Mouse (Mus musculus) CH12F3 (cell line): Measurements from ENCODE around the gene 1600002K03Rik.

Source experiments
- in situ Hi-C: fragments of 300-500 bp; cut with MboI; formaldehyde crosslinking; loops from 2 replicates; pipeline ENCODE4 v1.14.3; 2020; ENCODE audit warnings: low sequenced_read_pairs

1600002K03Rik gene

GRCm38 (mm10) chr10:80140666-80141035 lies 32.1 kb upstream of the 1600002K03Rik start, which contains the start of gene Cbarp:
Cbarp (minus strand) TSS chr10:80140835.
- in situ Hi-C loops = loop anchor here (10.0 kb wide), 1 partner anchor 156 kb away; the partner anchor contains the start of genes Cnn2 and Tmem259

GRCm38 (mm10) chr10:80141243-80141642 lies 31.5 kb upstream of the 1600002K03Rik start:
- in situ Hi-C loops = loop anchor here (10.0 kb wide), 1 partner anchor 156 kb away; the partner anchor contains the start of genes Cnn2 and Tmem259

GRCm38 (mm10) chr10:80141786-80142529 lies 30.8 kb upstream of the 1600002K03Rik start:
- in situ Hi-C loops = loop anchor here (10.0 kb wide), 1 partner anchor 157 kb away; the partner anchor contains the start of genes Cnn2 and Tmem259

GRCm38 (mm10) chr10:80142530-80142925 lies 30.2 kb upstream of the 1600002K03Rik start:
- in situ Hi-C loops = loop anchor here (10.0 kb wide), 1 partner anchor 158 kb away; the partner anchor contains the start of genes Cnn2 and Tmem259

- in situ Hi-C loops = loop anchor here (10.0 kb wide), 1 partner anchor 159 kb away; the partner anchor contains the start of genes Cnn2 and Tmem259
These were observed 29.1 kb upstream of the 1600002K03Rik start for GRCm38 (mm10) chr10:80143664-80144063.

- in situ Hi-C loops = loop anchor here (10.0 kb wide), 1 partner anchor 159 kb away; the partner anchor contains the start of genes Cnn2 and Tmem259
These were observed 28.6 kb upstream of the 1600002K03Rik start for GRCm38 (mm10) chr10:80144159-80144558.

GRCm38 (mm10) chr10:80144864-80145838 lies 27.6 kb upstream of the 1600002K03Rik start:
- in situ Hi-C loops = loop anchor here (10.0 kb wide), 1 partner anchor 160 kb away; the partner anchor contains the start of genes Cnn2 and Tmem259

- in situ Hi-C loops = loop anchor here (10.0 kb wide), 1 partner anchor 161 kb away; the partner anchor contains the start of genes Cnn2 and Tmem259
These were observed 26.8 kb upstream of the 1600002K03Rik start for GRCm38 (mm10) chr10:80145896-80146295.

GRCm38 (mm10) chr10:80146568-80147011 lies 26.2 kb upstream of the 1600002K03Rik start:
- in situ Hi-C loops = loop anchor here (10.0 kb wide), 1 partner anchor 162 kb away; the partner anchor contains the start of genes Cnn2 and Tmem259

GRCm38 (mm10) chr10:80147146-80147718 lies 25.5 kb upstream of the 1600002K03Rik start:
- in situ Hi-C loops = loop anchor here (10.0 kb wide), 1 partner anchor 162 kb away; the partner anchor contains the start of genes Cnn2 and Tmem259

- in situ Hi-C loops = loop anchor here (10.0 kb wide), 1 partner anchor 163 kb away; the partner anchor contains the start of genes Cnn2 and Tmem259
These were observed 24.8 kb upstream of the 1600002K03Rik start, which contains the start of gene Midn for GRCm38 (mm10) chr10:80147719-80148601. Midn (plus strand) TSS chr10:80148272.

- in situ Hi-C loops = loop anchor here (10.0 kb wide), 1 partner anchor 164 kb away; the partner anchor contains the start of genes Cnn2 and Tmem259
These were observed 24.0 kb upstream of the 1600002K03Rik start for GRCm38 (mm10) chr10:80148610-80149290.

GRCm38 (mm10) chr10:80149291-80150225 lies 23.2 kb upstream of the 1600002K03Rik start:
- in situ Hi-C loops = loop anchor here (10.0 kb wide), 1 partner anchor 165 kb away; the partner anchor contains the start of genes Cnn2 and Tmem259

- in situ Hi-C loops = no loop called here
These were observed 22.2 kb upstream of the 1600002K03Rik start for GRCm38 (mm10) chr10:80150226-80151210.

- in situ Hi-C loops = no loop called here
These were observed 21.3 kb upstream of the 1600002K03Rik start for GRCm38 (mm10) chr10:80151211-80152034.
